Mouse (Mus musculus) bone marrow, adult 2 months (tissue): ENCODE results near the gene Tspo.

ENCODE experiments used
- CTCF ChIP-seq: fragments of 200-500 bp; IDR thresholded peaks from 2 replicates; pipeline ENCODE4 v1.5.1; 2011; ENCODE audit warnings: low read length, control low read depth; ENCODE audit not compliant: control insufficient read depth, insufficient read depth
- POLR2A ChIP-seq: fragments of 200-500 bp; IDR thresholded peaks from 2 replicates; pipeline ENCODE4 v1.6.1; 2011; ENCODE audit warnings: low read depth, mild to moderate bottlenecking, control low read depth, low read length, borderline replicate concordance; ENCODE audit not compliant: control insufficient read depth

- no peak for TF ChIP-seq POLR2A
- TF ChIP-seq CTCF = no peak
These were observed 17.4 kb upstream of the Tspo start for GRCm38 (mm10) chr15:83546029-83546428.
